Mouse (Mus musculus): ENCODE measurements around the gene Wfdc15a. TPM values are rescaled to one million over a fixed set of nuclear protein-coding genes. Genes with fewer than 3 reads are reported as not detected.

The Wfdc15a gene
- polyA plus RNA-seq, 1 experiment from 2014 or later, result not detected

DNA sequence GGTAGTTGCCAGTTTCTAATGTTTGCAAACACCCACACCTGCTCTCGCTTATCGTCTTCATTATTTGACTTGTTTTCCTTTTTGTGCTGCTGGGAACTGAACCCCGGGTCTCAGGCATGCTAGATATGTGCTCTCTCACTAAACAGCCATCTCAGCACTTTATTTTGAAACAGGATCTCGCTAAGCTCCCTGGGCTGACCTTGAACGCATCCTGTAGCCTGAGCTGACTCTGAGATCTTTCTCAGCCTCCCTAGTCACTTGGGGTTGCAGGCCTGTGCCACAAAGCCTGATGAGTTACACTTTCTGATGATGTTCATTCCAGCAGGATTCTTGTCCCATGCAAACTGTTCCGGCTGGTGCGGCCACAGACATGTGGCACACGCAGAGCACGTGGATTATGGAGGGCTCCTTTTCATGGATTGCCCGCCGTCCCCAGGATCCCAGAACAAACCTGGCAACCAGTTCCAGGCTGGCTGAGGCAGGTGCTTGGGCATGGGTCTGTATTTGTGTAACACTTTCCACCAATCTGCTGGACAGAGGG, 38.3 kb downstream of the Wfdc15a start:
- no peak overlapping the region for H3K9ac ChIP-seq (ENCODE audit: low read depth, low read length)
- no peak for TF ChIP-seq CTCF (IDR thresholded peaks at IDR 0.05; ENCODE audit: low read depth)
- no peak for ATAC-seq

DNA sequence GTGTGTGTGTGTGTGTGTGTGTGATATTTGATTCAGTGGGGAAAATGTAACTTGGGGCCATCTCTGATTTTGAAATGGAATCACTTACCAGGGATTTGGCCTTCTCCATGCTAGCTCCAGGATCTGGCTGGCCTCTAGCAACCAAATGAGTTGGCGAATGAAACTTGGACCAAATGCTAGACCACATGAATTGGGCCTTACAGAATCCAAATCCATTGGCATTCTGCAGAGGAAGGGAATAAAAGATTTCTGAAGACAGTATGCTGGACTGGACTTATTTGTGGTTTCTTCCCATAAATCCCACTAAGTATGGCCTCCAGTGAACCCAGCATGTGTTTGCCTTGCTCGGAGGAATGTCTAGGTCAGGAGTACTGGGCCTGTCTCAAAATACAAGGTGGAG, 41.1 kb downstream of the Wfdc15a start:
- no peaks in the 10 kb centered on the region for H3K27me3 ChIP-seq (replicated peaks; ENCODE audit: control insufficient read depth, insufficient read depth, low read length)

More for the DNA sequence above, 38.3 kb downstream of the Wfdc15a start:
- H3K27ac ChIP-seq (ENCODE audit: low read depth, low read length), result no peak overlapping the region
- H3K9me3 ChIP-seq (ENCODE audit: control insufficient read depth), result no peaks in the 10 kb centered on the region
- no peak overlapping the region for H3K4me3 ChIP-seq (ENCODE audit: low read depth, low read length)
- no peaks in the 10 kb centered on the region; the same call in 1 of the 2 replicates for H3K27me3 ChIP-seq (replicated peaks; ENCODE audit: control insufficient read depth, insufficient read depth, low read length)
- no peaks in the 10 kb centered on the region for H3K4me1 ChIP-seq (replicated peaks; ENCODE audit: control insufficient read depth, insufficient read depth, low read length)
- 71% methylated on average over 11 of the region's 11 CpGs for WGBS
- H3K36me3 ChIP-seq (ENCODE audit: control insufficient read depth, insufficient read depth), result no peaks in the 10 kb centered on the region
- H3K4me2 ChIP-seq (replicated peaks; ENCODE audit: low read depth), result no peak overlapping the region

DNA sequence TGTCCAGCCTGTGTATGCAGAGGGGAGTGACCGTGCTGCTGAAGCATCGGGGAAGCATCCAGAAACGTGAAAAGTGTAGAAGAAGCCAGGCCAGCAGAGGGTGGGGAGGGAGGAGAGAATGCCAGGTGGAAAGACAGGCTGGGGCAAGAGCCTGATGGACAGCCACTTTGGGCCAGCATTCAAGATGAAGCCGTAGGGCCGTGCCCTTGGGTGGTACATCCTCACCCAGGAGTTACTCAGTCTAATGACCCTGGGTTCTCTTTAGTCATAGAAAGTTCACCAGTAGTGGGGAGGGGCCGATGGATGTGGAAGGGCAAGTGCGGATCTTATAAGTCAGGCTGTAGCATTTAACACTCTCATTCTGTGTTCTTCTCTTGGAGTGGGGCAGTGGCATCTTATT, 43.8 kb downstream of the Wfdc15a start:
- ATAC-seq, result no peak
- 82% methylated on average over 7 of the region's 7 CpGs for WGBS

More for the DNA sequence above, 41.1 kb downstream of the Wfdc15a start:
- 87% methylated on average over 2 of the region's 2 CpGs for WGBS
- Histone ChIP-seq H3K4me2 (replicated peaks; ENCODE audit: low read depth) (no peak overlapping the region), H3K4me1 (replicated peaks; ENCODE audit: control insufficient read depth, insufficient read depth, low read length) (no peaks in the 10 kb centered on the region), H3K36me3 (ENCODE audit: control insufficient read depth, insufficient read depth) (peaks cover 7% of the 10 kb centered on the region), H3K27ac (ENCODE audit: low read depth, low read length) (no peak overlapping the region), H3K9me3 (ENCODE audit: control insufficient read depth) (no peaks in the 10 kb centered on the region), H3K9ac (ENCODE audit: low read depth, low read length) (no peak overlapping the region), H3K4me3 (ENCODE audit: low read depth, low read length) (no peak overlapping the region)
- no peak for ATAC-seq
- no peak for TF ChIP-seq CTCF (IDR thresholded peaks at IDR 0.05; ENCODE audit: low read depth)

DNA sequence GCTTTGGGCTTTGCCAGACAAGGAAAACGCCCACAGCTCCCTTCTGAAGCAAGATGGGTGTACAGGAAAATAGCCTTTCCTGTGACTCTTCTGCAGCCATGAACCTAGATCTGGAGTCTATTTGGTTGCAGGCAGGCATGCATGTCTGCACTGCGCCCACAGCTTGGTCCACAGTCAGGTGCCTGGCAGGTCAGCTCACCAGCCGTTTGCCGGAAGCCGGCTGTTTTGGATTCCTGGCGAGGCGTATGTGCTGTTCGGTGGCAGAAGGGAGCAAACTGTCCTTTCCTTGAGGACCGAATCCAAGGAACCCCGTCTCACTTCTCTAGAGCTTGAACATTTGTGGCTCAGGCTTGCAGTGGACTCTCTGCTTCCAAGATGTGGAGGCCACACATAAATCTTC, 45.9 kb downstream of the Wfdc15a start:
- no peak for TF ChIP-seq CTCF (IDR thresholded peaks at IDR 0.05; ENCODE audit: low read depth)

More for the DNA sequence above, 43.8 kb downstream of the Wfdc15a start:
- Histone ChIP-seq H3K27me3 (replicated peaks; ENCODE audit: control insufficient read depth, insufficient read depth, low read length) (no peaks in the 10 kb centered on the region), H3K36me3 (ENCODE audit: control insufficient read depth, insufficient read depth) (peaks cover 25% of the 10 kb centered on the region), H3K9me3 (ENCODE audit: control insufficient read depth) (no peaks in the 10 kb centered on the region), H3K27ac (ENCODE audit: low read depth, low read length) (no peak overlapping the region), H3K4me2 (replicated peaks; ENCODE audit: low read depth) (no peak overlapping the region), H3K4me1 (replicated peaks; ENCODE audit: control insufficient read depth, insufficient read depth, low read length) (no peaks in the 10 kb centered on the region), H3K4me3 (ENCODE audit: low read depth, low read length) (no peak overlapping the region), H3K9ac (ENCODE audit: low read depth, low read length) (no peak overlapping the region)
- TF ChIP-seq CTCF (IDR thresholded peaks at IDR 0.05; ENCODE audit: low read depth), result no peak

DNA sequence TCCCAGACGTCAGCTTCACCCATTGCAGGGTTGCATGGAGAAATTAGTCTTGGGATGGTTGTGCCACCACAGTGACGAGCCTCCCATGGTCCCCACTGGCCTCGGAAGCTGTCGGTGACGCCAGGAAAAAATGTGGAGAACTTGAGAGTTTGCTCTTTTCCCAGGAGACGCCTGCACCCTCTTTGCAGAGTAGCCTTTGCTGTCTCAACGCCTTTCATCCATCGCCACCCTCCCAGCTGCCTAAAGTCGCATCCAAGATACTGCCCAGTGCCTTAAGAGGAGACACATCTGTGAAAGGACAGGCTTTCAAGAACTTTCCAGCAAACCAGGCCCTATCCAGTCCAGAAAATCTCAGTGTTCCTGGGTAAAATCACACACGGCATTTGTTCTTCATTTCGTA, 47.6 kb downstream of the Wfdc15a start:
- H3K4me2 ChIP-seq (replicated peaks; ENCODE audit: low read depth), result no peak overlapping the region
- WGBS, result 92% methylated on average over 11 of the region's 11 CpGs
- no peaks in the 10 kb centered on the region for H3K9me3 ChIP-seq (ENCODE audit: control insufficient read depth)
- no peak for ATAC-seq
- peaks cover 33% of the 10 kb centered on the region for H3K36me3 ChIP-seq (ENCODE audit: control insufficient read depth, insufficient read depth)
- H3K27me3 ChIP-seq (replicated peaks; ENCODE audit: control insufficient read depth, insufficient read depth, low read length), result no peaks in the 10 kb centered on the region
- no peak for TF ChIP-seq CTCF (IDR thresholded peaks at IDR 0.05; ENCODE audit: low read depth)
- H3K4me1 ChIP-seq (replicated peaks; ENCODE audit: control insufficient read depth, insufficient read depth, low read length), result no peaks in the 10 kb centered on the region
- no peak overlapping the region for H3K9ac ChIP-seq (ENCODE audit: low read depth, low read length)
- no peak overlapping the region for H3K27ac ChIP-seq (ENCODE audit: low read depth, low read length)
- no peak overlapping the region for H3K4me3 ChIP-seq (ENCODE audit: low read depth, low read length)

More for the DNA sequence above, 45.9 kb downstream of the Wfdc15a start:
- Histone ChIP-seq H3K4me1 (replicated peaks; ENCODE audit: control insufficient read depth, insufficient read depth, low read length) (no peaks in the 10 kb centered on the region), H3K27ac (ENCODE audit: low read depth, low read length) (no peak overlapping the region), H3K4me3 (ENCODE audit: low read depth, low read length) (no peak overlapping the region), H3K9ac (ENCODE audit: low read depth, low read length) (no peak overlapping the region), H3K36me3 (ENCODE audit: control insufficient read depth, insufficient read depth) (peaks cover 33% of the 10 kb centered on the region), H3K4me2 (replicated peaks; ENCODE audit: low read depth) (no peak overlapping the region), H3K9me3 (ENCODE audit: control insufficient read depth) (no peaks in the 10 kb centered on the region), H3K27me3 (replicated peaks; ENCODE audit: control insufficient read depth, insufficient read depth, low read length) (no peaks in the 10 kb centered on the region)
- 95% methylated on average over 10 of the region's 10 CpGs for WGBS
- no peak for ATAC-seq

DNA sequence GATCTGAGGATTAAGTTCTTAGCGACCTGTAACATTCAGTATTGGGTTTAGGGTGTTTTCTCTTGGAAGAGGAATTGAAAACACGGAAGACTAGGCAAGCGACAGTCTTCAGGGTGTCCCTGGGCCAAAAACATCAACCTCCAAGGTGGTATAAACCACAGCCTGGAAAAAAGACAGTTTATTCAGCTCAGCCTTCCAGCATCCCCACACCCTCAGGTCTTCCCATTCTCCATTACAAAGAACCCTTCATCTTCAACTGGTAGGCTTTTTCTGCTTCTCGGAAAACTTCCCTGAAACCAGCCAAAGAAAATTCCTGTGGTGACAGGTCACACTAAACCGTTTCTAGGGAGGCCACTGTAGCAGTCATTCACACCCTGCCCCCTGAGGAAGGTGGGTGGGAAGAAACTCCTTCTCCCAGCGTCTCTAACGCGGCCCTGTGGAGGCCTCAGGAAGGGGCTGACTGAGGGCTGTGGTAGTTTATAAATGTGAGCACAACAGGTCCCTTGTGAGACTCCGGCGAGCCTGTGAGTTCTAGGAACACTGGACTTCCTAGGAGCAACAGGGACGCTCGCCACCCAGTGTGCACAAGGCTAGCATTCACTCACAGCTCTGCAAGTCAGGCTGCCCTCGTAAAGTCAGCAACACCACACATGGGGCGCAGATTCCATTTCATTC, 49.7 kb downstream of the Wfdc15a start:
- no peaks in the 10 kb centered on the region for H3K27me3 ChIP-seq (replicated peaks; ENCODE audit: control insufficient read depth, insufficient read depth, low read length)
- peaks cover 33% of the 10 kb centered on the region for H3K36me3 ChIP-seq (ENCODE audit: control insufficient read depth, insufficient read depth)
- no peak for ATAC-seq
- H3K9ac ChIP-seq (ENCODE audit: low read depth, low read length), result no peak overlapping the region
- H3K9me3 ChIP-seq (ENCODE audit: control insufficient read depth), result no peaks in the 10 kb centered on the region
- no peaks in the 10 kb centered on the region for H3K4me1 ChIP-seq (replicated peaks; ENCODE audit: control insufficient read depth, insufficient read depth, low read length)
- no peak overlapping the region for H3K27ac ChIP-seq (ENCODE audit: low read depth, low read length)
- 55% methylated on average over 14 of the region's 14 CpGs for WGBS
- H3K4me3 ChIP-seq (ENCODE audit: low read depth, low read length), result no peak overlapping the region
- no peak overlapping the region for H3K4me2 ChIP-seq (replicated peaks; ENCODE audit: low read depth)
- no peak for TF ChIP-seq CTCF (IDR thresholded peaks at IDR 0.05; ENCODE audit: low read depth)

Other genes with a start within 250 kb of the Wfdc15a start
- 180 and 186 TPM in 2 replicates for gene Ywhab, start 205.2 kb downstream of the Wfdc15a start, polyA plus RNA-seq (2015; fragmentation: Nextera tagmentation; extraction: Ambion mirVana)
- 0.88 and 0.94 TPM in 2 replicates for gene Pabpc1l, start 174.7 kb downstream of the Wfdc15a start, polyA plus RNA-seq (2015; fragmentation: Nextera tagmentation; extraction: Ambion mirVana)
- 12.1 and 12.2 TPM in 2 replicates for gene Stk4, start 129.8 kb downstream of the Wfdc15a start, polyA plus RNA-seq (2015; fragmentation: Nextera tagmentation; extraction: Ambion mirVana)
- gene Tomm34, start 129.0 kb downstream of the Wfdc15a start, polyA plus RNA-seq (2015; fragmentation: Nextera tagmentation; extraction: Ambion mirVana), result 25.0 and 27.8 TPM in 2 replicates
- 0.07 and 0.21 TPM in 2 replicates for gene Kcns1, start 29.0 kb downstream of the Wfdc15a start, polyA plus RNA-seq (2015; fragmentation: Nextera tagmentation; extraction: Ambion mirVana)
- gene Wfdc5, start 17.4 kb downstream of the Wfdc15a start, polyA plus RNA-seq (2015; fragmentation: Nextera tagmentation; extraction: Ambion mirVana), result 0.44 TPM in 1 of 2 replicates, not detected in the other
- gene Wfdc12, start 9.5 kb downstream of the Wfdc15a start, polyA plus RNA-seq (2015; fragmentation: Nextera tagmentation; extraction: Ambion mirVana), result not detected in 2 replicates
- gene Wfdc15b, start 21.5 kb upstream of the Wfdc15a start, polyA plus RNA-seq (2015; fragmentation: Nextera tagmentation; extraction: Ambion mirVana), result 1.3 and 2.6 TPM in 2 replicates
- gene Svs2, start 38.3 kb upstream of the Wfdc15a start, polyA plus RNA-seq (2015; fragmentation: Nextera tagmentation; extraction: Ambion mirVana), result not detected in 2 replicates
- not detected in 2 replicates for gene Svs3b, start 56.5 kb upstream of the Wfdc15a start, polyA plus RNA-seq (2015; fragmentation: Nextera tagmentation; extraction: Ambion mirVana)
- not detected in 2 replicates for gene Svs4, start 78.3 kb upstream of the Wfdc15a start, polyA plus RNA-seq (2015; fragmentation: Nextera tagmentation; extraction: Ambion mirVana)
- gene Svs3a, start 89.1 kb upstream of the Wfdc15a start, polyA plus RNA-seq (2015; fragmentation: Nextera tagmentation; extraction: Ambion mirVana), result not detected in 2 replicates
- not detected in 2 replicates for gene Svs6, start 116.6 kb upstream of the Wfdc15a start, polyA plus RNA-seq (2015; fragmentation: Nextera tagmentation; extraction: Ambion mirVana)
- gene Svs5, start 132.6 kb upstream of the Wfdc15a start, polyA plus RNA-seq (2015; fragmentation: Nextera tagmentation; extraction: Ambion mirVana), result not detected in 2 replicates
- gene Slpi, start 189.0 kb upstream of the Wfdc15a start, polyA plus RNA-seq (2015; fragmentation: Nextera tagmentation; extraction: Ambion mirVana), result 82.5 and 95.0 TPM in 2 replicates
- 0.12 and 0.16 TPM in 2 replicates for gene Rbpjl, start 203.0 kb upstream of the Wfdc15a start, polyA plus RNA-seq (2015; fragmentation: Nextera tagmentation; extraction: Ambion mirVana)
- gene Matn4, start 205.0 kb upstream of the Wfdc15a start, polyA plus RNA-seq (2015; fragmentation: Nextera tagmentation; extraction: Ambion mirVana), result 1.9 and 2.4 TPM in 2 replicates
- 92.0 and 103 TPM in 2 replicates for gene Sdc4, start 243.8 kb upstream of the Wfdc15a start, polyA plus RNA-seq (2015; fragmentation: Nextera tagmentation; extraction: Ambion mirVana)

Measured in intestine, postnatal 0 days (tissue).